Mouse (Mus musculus): ENCODE results near the gene Pi16. TPM values are rescaled to one million over a fixed set of nuclear protein-coding genes. Genes with fewer than 3 reads are reported as not detected.

Pi16 gene
- polyA plus RNA-seq, 1 experiment from 2014 or later = 0.18 TPM

GRCm38 (mm10) chr17:29330671-29331410, 13.4 kb downstream of the Pi16 start:
- no peak overlapping the region for H3K4me3 ChIP-seq (ENCODE audit: low read depth, low read length)
- WGBS = 36% methylated on average over 5 of the region's 5 CpGs
- DNase-seq (ENCODE audit: low spot score) (no peak), ATAC-seq (replicated peaks; ENCODE audit: low FRiP score, low TSS enrichment, low read depth) (no peak)
- H3K9me3 ChIP-seq (ENCODE audit: control insufficient read depth, low read length) = no peaks in the 10 kb centered on the region
- peaks cover 44% of the 10 kb centered on the region for H3K36me3 ChIP-seq (ENCODE audit: control insufficient read depth, insufficient read depth, low read length)
- H3K4me1 ChIP-seq (replicated peaks; ENCODE audit: control insufficient read depth, insufficient read depth, low read length) = 0 out of 2 replicates have a peak, but pooled peaks cover 8% of the 10 kb centered on the region
- H3K27me3 ChIP-seq (replicated peaks; ENCODE audit: control insufficient read depth, insufficient read depth, low read length) = peaks cover 8% of the 10 kb centered on the region
- H3K27ac ChIP-seq (ENCODE audit: low read depth) = no peak overlapping the region; the same call in 1 of the 2 replicates
- no peak overlapping the region for H3K4me2 ChIP-seq (ENCODE audit: low read length)
- no peak overlapping the region for H3K9ac ChIP-seq (ENCODE audit: low read length)

DNA sequence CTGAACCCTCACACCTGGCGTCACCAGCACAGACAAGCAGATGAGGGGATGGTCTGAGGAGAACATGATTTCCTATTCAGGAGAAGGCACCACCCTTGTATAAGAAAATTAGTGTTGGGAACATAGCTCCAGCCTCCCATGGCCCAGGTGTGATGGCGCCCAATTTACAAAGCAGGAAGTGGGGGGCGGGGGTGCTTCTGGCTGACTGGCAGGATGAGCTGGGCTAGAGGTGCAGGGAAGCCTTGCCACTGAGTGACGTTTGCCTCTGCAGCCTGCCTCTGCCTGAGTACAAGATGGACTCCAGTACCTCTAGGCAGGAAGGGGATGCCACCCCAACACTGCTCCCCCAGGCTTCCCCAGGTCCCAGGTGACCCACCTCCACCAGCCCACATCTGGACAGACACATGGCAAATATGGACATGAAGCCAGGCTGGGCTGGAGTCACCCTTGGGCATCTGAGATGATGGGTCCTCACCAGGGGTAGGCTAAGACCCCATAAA, 14.8 kb downstream of the Pi16 start:
- Histone ChIP-seq H3K27ac (ENCODE audit: low read depth) (no peak overlapping the region), H3K9ac (ENCODE audit: low read length) (no peak overlapping the region), H3K4me2 (ENCODE audit: low read length) (no peak overlapping the region), H3K4me1 (replicated peaks; ENCODE audit: control insufficient read depth, insufficient read depth, low read length) (no peaks in the 10 kb centered on the region), H3K27me3 (replicated peaks; ENCODE audit: control insufficient read depth, insufficient read depth, low read length) (peaks cover 5% of the 10 kb centered on the region), H3K9me3 (ENCODE audit: control insufficient read depth, low read length) (no peaks in the 10 kb centered on the region), H3K4me3 (ENCODE audit: low read depth, low read length) (no peak overlapping the region), H3K36me3 (ENCODE audit: control insufficient read depth, insufficient read depth, low read length) (peaks cover 58% of the 10 kb centered on the region)
- DNase-seq (ENCODE audit: low spot score) (no peak), ATAC-seq (replicated peaks; ENCODE audit: low FRiP score, low TSS enrichment, low read depth) (no peak)
- 85% methylated on average over 4 of the region's 4 CpGs for WGBS

DNA sequence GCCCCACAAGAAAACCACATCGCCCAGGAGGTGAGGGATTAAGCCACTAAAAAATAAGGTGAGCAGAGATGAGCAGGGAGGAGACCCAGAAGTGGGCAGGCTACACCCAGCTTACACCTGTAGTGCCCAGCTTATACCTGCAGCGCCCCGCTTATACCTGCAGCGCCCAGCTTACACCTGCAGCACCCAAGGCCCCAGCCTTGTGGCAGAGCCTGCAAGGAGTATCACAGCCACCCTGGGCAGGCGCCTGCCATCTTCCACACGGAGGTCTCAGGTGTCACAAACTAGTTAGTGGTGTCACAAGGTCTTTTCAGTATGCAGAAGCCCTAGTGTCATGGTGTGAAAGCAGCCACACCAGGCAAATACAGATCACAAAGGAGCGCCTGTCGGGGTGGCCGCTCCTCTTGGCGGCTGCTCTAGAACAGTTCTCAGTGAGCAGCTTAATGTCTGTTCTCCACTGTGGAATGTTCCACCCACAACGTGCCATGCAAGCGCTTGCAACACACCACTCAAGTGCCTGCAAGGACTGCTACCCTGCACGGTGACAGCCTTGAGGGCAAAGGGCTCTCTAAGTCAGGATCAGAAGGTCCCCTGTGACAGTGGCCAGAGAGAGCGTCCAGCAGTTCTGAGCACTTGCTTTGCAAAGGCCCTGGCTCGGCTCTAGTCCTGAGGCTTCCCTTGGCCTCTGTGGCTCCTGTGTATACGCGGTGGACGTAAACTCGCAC, 18.9 kb downstream of the Pi16 start:
- DNase-seq (ENCODE audit: low spot score) (no peak), ATAC-seq (replicated peaks; ENCODE audit: low FRiP score, low TSS enrichment, low read depth) (no peak)
- no peak overlapping the region for H3K4me2 ChIP-seq (ENCODE audit: low read length)
- H3K36me3 ChIP-seq (ENCODE audit: control insufficient read depth, insufficient read depth, low read length) = peaks cover 86% of the 10 kb centered on the region
- no peaks in the 10 kb centered on the region for H3K9me3 ChIP-seq (ENCODE audit: control insufficient read depth, low read length)
- H3K4me3 ChIP-seq (ENCODE audit: low read depth, low read length) = no peak overlapping the region
- no peaks in the 10 kb centered on the region for H3K27me3 ChIP-seq (replicated peaks; ENCODE audit: control insufficient read depth, insufficient read depth, low read length)
- H3K4me1 ChIP-seq (replicated peaks; ENCODE audit: control insufficient read depth, insufficient read depth, low read length) = peaks cover 9% of the 10 kb centered on the region
- WGBS = 90% methylated on average over 19 of the region's 19 CpGs
- H3K27ac ChIP-seq (ENCODE audit: low read depth) = no peak overlapping the region
- H3K9ac ChIP-seq (ENCODE audit: low read length) = no peak overlapping the region

GRCm38 (mm10) chr17:29337979-29338823, 20.7 kb downstream of the Pi16 start:
- peaks cover 73% of the 10 kb centered on the region for H3K36me3 ChIP-seq (ENCODE audit: control insufficient read depth, insufficient read depth, low read length)
- no peak overlapping the region for H3K9ac ChIP-seq (ENCODE audit: low read length)
- WGBS = 95% methylated on average over 9 of the region's 9 CpGs
- DNase-seq (ENCODE audit: low spot score) (no peak), ATAC-seq (replicated peaks; ENCODE audit: low FRiP score, low TSS enrichment, low read depth) (no peak)
- H3K4me3 ChIP-seq (ENCODE audit: low read depth, low read length) = no peak overlapping the region
- no peak overlapping the region for H3K27ac ChIP-seq (ENCODE audit: low read depth)
- peaks cover 20% of the 10 kb centered on the region for H3K4me1 ChIP-seq (replicated peaks; ENCODE audit: control insufficient read depth, insufficient read depth, low read length)
- H3K27me3 ChIP-seq (replicated peaks; ENCODE audit: control insufficient read depth, insufficient read depth, low read length) = no peaks in the 10 kb centered on the region
- H3K4me2 ChIP-seq (ENCODE audit: low read length) = no peak overlapping the region
- H3K9me3 ChIP-seq (ENCODE audit: control insufficient read depth, low read length) = no peaks in the 10 kb centered on the region

DNA sequence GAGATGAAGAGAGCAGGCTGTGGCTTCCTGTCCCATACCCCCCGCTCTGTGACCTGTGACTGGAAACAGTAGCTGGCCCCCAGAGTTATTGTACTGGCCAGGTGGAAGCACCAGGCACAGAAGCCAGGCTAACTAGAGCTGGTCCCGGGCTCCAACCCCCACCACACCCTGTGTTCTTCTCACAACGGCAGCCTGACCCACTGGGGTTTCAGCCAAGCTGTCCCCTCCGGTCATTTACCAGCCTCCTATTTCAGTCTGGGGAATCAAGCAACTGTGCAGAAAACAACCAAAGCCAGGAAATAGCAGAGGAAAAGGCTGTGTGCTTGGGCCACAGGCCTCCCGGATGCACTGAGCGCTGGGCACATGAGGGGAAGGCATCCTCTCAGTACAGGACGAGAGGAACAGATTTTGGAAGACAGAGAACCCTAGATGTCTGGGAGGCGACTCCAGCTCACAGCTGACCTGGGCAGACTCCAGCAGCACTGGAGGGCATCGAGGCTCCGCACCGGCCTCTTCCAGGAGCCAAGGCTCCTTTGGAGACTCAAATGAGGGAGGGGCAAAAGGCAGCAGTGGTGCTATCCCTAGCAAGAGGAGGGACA, 21.8 kb downstream of the Pi16 start:
- Histone ChIP-seq H3K4me1 (replicated peaks; ENCODE audit: control insufficient read depth, insufficient read depth, low read length) (peaks cover 20% of the 10 kb centered on the region), H3K9me3 (ENCODE audit: control insufficient read depth, low read length) (no peaks in the 10 kb centered on the region), H3K36me3 (ENCODE audit: control insufficient read depth, insufficient read depth, low read length) (peaks cover 71% of the 10 kb centered on the region), H3K27me3 (replicated peaks; ENCODE audit: control insufficient read depth, insufficient read depth, low read length) (no peaks in the 10 kb centered on the region), H3K9ac (ENCODE audit: low read length) (no peak overlapping the region), H3K27ac (ENCODE audit: low read depth) (no peak overlapping the region), H3K4me2 (ENCODE audit: low read length) (no peak overlapping the region), H3K4me3 (ENCODE audit: low read depth, low read length) (no peak overlapping the region)
- no peak for ATAC-seq (replicated peaks; ENCODE audit: low FRiP score, low TSS enrichment, low read depth)
- no peak for DNase-seq (ENCODE audit: low spot score)
- WGBS = 85% methylated on average over 11 of the region's 11 CpGs

GRCm38 (mm10) chr17:29340406-29341261, 23.2 kb downstream of the Pi16 start:
- no peaks in the 10 kb centered on the region for H3K27me3 ChIP-seq (replicated peaks; ENCODE audit: control insufficient read depth, insufficient read depth, low read length)
- peaks cover 20% of the 10 kb centered on the region for H3K4me1 ChIP-seq (replicated peaks; ENCODE audit: control insufficient read depth, insufficient read depth, low read length)
- no peak overlapping the region for H3K4me2 ChIP-seq (ENCODE audit: low read length)
- ATAC-seq (replicated peaks; ENCODE audit: low FRiP score, low TSS enrichment, low read depth) (no peak), DNase-seq (ENCODE audit: low spot score) (no peak)
- no peak overlapping the region for H3K9ac ChIP-seq (ENCODE audit: low read length)
- H3K36me3 ChIP-seq (ENCODE audit: control insufficient read depth, insufficient read depth, low read length) = peaks cover 68% of the 10 kb centered on the region
- H3K27ac ChIP-seq (ENCODE audit: low read depth) = peak overlapping the region; percentile 16; the same call in 1 of the 2 replicates
- 79% methylated on average over 18 of the region's 18 CpGs for WGBS
- no peak overlapping the region for H3K4me3 ChIP-seq (ENCODE audit: low read depth, low read length)
- H3K9me3 ChIP-seq (ENCODE audit: control insufficient read depth, low read length) = no peaks in the 10 kb centered on the region

DNA sequence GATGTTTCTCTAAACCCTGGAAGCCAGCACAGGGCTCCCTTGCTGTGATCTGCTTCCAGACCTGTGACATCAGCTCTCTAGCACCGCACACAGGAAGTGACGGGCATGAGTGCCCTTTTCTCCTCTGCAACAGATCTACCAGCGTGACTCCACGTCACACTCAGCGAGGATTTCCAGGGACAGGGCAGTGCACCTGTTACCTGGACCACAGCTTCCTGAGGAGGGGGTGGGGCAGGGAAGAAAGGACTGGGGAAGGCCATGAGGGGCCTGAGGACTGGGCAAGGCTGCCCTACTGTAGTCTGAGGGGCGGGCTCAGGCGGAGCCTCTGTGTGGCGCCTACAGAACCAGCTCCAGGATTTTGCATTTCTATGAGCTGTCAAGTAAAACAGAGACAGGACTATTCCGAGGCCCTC, 24.1 kb downstream of the Pi16 start:
- peak overlapping the region; percentile 22 for H3K4me2 ChIP-seq (ENCODE audit: low read length)
- H3K4me3 ChIP-seq (ENCODE audit: low read depth, low read length) = no peak overlapping the region
- H3K9ac ChIP-seq (ENCODE audit: low read length) = no peak overlapping the region

More for the DNA sequence above, 24.1 kb downstream of the Pi16 start:
- peaks cover 58% of the 10 kb centered on the region for H3K36me3 ChIP-seq (ENCODE audit: control insufficient read depth, insufficient read depth, low read length)
- WGBS = 23% methylated on average over 9 of the region's 9 CpGs
- no peaks in the 10 kb centered on the region for H3K9me3 ChIP-seq (ENCODE audit: control insufficient read depth, low read length)
- H3K27me3 ChIP-seq (replicated peaks; ENCODE audit: control insufficient read depth, insufficient read depth, low read length) = no peaks in the 10 kb centered on the region
- peak overlapping the region; percentile 80 for H3K27ac ChIP-seq (ENCODE audit: low read depth)
- DNase-seq (ENCODE audit: low spot score) = peak; percentile 65
- H3K4me1 ChIP-seq (replicated peaks; ENCODE audit: control insufficient read depth, insufficient read depth, low read length) = peaks cover 29% of the 10 kb centered on the region
- ATAC-seq (replicated peaks; ENCODE audit: low FRiP score, low TSS enrichment, low read depth) = peak; percentile 49
